Mouse (Mus musculus) heart, postnatal 25 days (tissue): Measurements from ENCODE around the gene Phc1. TPM values are rescaled to one million over a fixed set of nuclear protein-coding genes. Genes with fewer than 3 reads are reported as not detected.
"Not testable (repeated sequence)": the region's sequence is repeated elsewhere in the genome, so short reads cannot be mapped to it uniquely, and the experiment has no call there.

ENCODE experiments used
- DNase-seq: peaks from one replicate; pipeline ENCODE4 v3.0.0; 2022; ENCODE audit warnings: low spot score
- intact Hi-C: fragments of 180-260 bp; cut with DNase I; formaldehyde crosslinking; loops from one replicate; pipeline ENCODE4 v1.15.1; 2025
- total RNA-seq, 2 experiments: library from RNA; stranded (reverse); gene quantifications; 2 replicates each; pipeline ENCODE4 v1.2.3; 2021

Phc1 gene
- total RNA-seq = 10 to 100 TPM; 17.1 to 18.7 TPM

DNA sequence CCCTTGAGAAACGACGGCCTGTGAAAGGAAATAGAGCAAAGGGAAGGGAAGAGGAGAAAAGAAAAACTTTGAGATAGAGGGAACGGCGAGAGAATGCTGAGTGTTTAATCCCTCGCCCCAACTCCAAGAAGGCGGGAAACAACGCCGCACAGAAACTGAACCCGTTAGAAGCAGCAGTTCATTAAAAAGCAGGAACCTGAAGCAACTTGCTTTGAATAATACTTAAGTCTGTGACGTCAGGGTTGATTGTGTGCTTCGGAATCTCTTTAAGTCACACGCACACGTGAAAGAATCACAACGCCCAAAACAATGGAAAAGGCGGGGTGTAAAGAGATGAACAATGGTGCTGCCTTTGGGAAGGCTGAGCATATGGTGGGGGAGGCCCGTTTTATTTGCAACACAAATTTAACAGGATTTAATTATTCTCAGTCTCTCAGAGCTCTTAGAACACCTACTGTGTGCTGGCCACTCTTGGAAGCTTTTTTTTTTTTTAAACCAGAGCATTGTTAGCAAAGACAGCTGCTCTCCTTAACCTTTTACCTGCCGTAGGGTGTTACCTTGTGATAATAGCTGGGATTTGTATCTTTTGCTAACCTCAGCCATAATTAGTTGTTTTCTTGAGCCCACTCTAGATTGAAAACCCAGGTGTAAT lies at the start of gene Phc1:
Phc1 (minus strand) TSS at position 213 of the 652 bp plus-strand sequence.
- intact Hi-C loops = loop anchor here (1.0 kb wide), 1 partner anchor 31 kb away; no protein-coding TSS in a partner anchor

DNA sequence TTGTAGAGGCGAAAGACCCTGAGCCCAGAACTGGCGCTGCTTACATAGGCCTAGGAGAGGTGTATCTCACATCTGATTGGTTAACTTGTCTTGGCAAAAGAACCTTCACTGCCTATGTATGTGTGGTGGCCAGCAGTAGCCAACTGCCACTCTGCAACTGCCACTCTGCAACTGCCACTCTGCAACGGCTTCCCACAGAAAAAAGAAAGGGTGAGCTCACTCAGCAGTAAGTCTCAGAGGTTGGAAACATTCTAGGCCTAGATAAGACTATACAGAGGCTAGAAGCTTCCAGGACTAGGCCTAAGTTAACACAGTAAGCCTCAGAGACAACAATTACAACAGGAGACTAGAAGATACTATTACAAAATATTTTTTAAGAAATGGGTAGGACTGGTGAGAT lies 49.6 kb upstream of the Phc1 start:
- not testable (repeated sequence) for DNase-seq
- intact Hi-C loops = loop anchor here (5.0 kb wide), 2 partner anchors 83 to 828 kb away; partner anchors contain the start of gene M6pr

More for the DNA sequence above, at the start of gene Phc1:
- no peak for DNase-seq

DNA sequence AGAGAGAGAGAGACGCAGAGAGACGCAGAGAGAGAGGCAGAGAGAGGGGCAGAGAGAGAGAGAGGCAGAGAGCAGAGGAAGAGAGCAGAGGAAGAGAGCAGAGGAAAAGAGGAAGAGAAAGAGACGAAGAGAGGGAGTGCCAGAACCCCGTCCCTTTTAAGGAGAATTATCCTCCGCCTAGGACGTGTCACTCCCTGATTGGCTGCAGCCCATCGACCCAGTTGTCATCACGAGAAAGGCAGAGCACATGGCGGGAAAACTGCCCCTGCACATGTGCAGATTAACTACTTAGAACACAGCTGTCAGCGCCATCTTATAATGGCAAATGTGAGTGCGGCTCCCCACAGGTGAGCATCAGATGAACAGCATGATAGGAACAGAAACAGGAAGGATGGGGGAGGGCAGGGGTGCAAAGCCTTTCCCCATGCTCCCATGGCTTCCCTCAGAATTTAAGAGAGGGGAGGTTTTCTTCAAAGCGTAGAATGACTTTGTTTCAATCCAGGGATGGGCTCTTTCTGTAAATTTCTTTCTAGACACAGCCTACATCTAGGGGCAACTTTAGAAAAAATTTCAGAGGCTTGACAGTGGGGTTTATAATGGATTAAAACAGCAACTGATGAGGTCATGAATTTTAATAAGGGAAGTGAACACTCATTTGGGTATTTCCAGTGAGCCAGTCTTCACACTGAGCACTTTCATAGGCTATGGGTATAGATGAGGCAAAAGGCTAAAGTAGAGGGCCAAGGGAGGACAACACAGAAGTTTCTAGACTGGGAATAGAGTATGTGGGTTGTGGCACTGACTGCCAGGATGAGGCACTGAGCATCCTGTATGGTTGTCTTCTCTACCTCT lies 47.0 kb upstream of the Phc1 start:
- DNase-seq, intact Hi-C loops: not testable (repeated sequence)

DNA sequence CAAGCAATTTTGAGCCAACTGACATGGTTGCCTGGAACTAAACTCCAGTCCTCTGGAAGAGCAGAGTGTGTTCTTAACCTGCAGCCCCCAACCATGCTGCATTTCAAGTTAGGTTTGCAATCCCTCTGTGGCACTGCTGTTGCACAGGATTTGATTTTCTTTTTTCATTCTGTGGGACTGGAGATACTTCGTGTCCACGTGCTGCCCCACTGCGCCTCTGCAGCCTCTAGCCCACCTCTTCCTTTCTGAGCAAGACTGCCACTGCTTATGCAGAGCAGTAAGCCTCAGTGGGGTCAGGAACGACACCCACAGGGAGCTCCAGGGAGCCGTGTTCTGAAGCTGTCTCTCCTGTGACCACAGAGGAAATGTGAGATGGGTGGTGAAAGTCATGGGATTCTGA lies 45.4 kb upstream of the Phc1 start:
- intact Hi-C loops = no loop called here
- no peak for DNase-seq

GRCm38 (mm10) chr6:122384886-122385285 lies 44.5 kb upstream of the Phc1 start:
- no peak for DNase-seq
- intact Hi-C loops = no loop called here

DNA sequence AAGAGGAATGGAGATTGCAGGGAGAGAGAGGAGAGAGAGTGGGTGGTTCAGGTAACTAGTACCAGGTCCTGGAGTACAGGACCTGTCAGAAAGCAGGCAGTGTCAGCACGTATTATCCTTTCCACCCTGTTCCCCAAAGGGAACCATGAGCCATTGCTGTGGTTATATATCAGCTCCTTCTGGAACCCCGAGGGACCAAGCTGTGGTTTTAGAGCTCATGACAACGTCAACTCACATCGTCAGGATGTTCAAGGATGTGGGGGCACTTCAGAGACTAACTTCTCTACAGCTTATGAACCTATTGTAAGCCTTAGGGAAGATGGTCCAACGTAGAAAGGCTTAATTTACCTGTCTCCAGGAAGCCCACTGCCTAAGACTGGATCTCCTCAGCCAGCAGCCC lies 42.9 kb upstream of the Phc1 start:
- no peak for DNase-seq
- intact Hi-C loops = no loop called here

- no peak for DNase-seq
- intact Hi-C loops = no loop called here
These were observed 41.7 kb upstream of the Phc1 start for GRCm38 (mm10) chr6:122382046-122382445.

- intact Hi-C loops = no loop called here
- DNase-seq = no peak
These were observed 27.9 kb upstream of the Phc1 start for GRCm38 (mm10) chr6:122368245-122368644.

DNA sequence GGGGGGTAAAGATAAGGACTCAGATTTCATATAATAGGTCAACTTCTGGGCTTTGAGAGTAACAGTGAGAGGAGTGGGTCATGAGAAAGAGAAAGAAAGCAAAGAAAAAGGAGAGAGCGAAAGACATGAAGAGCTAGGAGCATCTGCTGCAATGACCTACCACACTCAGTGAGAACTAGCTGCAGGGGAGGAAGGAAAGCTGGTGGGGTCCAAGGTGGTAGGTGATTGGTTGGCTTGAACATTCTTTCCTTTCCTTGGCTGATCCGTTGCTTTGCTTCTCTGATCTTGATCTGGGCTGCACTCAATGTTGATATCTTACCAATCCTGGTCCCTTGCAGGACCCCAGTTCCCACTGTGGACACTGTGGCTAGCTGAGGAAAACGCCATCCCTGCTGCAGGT lies 26.6 kb upstream of the Phc1 start:
- intact Hi-C loops = no loop called here
- no peak for DNase-seq

GRCm38 (mm10) chr6:122366287-122366686 lies 25.9 kb upstream of the Phc1 start:
- intact Hi-C loops = no loop called here
- DNase-seq = no peak

GRCm38 (mm10) chr6:122365706-122366105 lies 25.3 kb upstream of the Phc1 start:
- DNase-seq = no peak
- intact Hi-C loops = no loop called here

- intact Hi-C loops = no loop called here
- no peak for DNase-seq
These were observed 16.7 kb upstream of the Phc1 start for GRCm38 (mm10) chr6:122357089-122357488.

DNA sequence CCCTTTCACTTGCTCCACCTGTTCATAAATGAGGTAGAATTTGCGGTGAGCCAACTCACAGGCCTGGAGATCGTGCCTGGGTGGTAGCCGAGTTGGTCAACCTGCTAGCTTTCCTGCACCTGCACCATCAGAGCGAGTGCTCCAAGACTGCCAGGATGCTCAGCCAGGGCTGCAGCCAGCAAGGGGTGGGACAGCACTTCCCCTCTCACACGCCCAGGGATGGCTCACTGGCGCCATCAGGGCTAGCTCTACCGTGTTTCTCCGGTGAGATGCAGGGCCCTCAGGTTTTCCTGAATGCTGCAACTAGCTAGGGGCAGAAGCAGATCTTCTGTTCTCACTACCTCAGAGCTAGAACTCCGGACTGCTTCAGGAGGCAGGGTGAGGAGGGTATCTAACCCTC lies 15.5 kb upstream of the Phc1 start:
- intact Hi-C loops = no loop called here
- DNase-seq = no peak

- intact Hi-C loops, DNase-seq: not testable (repeated sequence)
These were observed 7.0 kb upstream of the Phc1 start for GRCm38 (mm10) chr6:122347326-122347725.

GRCm38 (mm10) chr6:122346399-122346798 lies 6.0 kb upstream of the Phc1 start:
- intact Hi-C loops = no loop called here
- no peak for DNase-seq

DNA sequence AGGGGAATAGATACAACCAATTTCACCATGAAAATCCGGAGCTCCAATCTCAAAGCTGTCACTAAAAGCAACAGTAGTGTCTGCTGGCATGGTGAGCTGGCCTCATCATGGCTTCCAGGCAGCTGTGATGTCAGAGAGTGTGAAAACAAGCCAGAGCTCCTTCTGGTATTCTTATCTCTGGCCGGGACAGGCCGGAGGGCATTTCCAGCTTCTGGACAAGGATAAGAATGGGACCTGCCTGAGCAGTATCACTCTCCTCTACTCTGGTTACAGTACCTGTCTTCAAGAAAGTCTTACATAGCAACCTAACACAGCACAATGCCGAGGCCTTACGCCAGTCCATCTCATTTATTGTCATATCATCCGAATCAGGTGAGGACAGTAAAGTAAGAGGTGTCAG lies 5.4 kb upstream of the Phc1 start:
- DNase-seq = no peak
- intact Hi-C loops = no loop called here

- intact Hi-C loops = no loop called here
- DNase-seq = no peak
These were observed 4.2 kb upstream of the Phc1 start for GRCm38 (mm10) chr6:122344386-122345116.

- intact Hi-C loops = no loop called here
- no peak for DNase-seq
These were observed 3.4 kb upstream of the Phc1 start for GRCm38 (mm10) chr6:122343719-122344118.

GRCm38 (mm10) chr6:122342125-122342524 lies 1.8 kb upstream of the Phc1 start:
- no peak for DNase-seq
- intact Hi-C loops = no loop called here

GRCm38 (mm10) chr6:122341038-122341810 lies 863 bp upstream of the Phc1 start:
- DNase-seq = no peak
- intact Hi-C loops = no loop called here
